Mouse (Mus musculus) midbrain, postnatal 0 days (tissue): ENCODE data around the gene Morf4l2. TPM values are rescaled to one million over a fixed set of nuclear protein-coding genes. Genes with fewer than 3 reads are reported as not detected.
A peak's percentile ranks its signal among the peaks of the same experiment; 100 is the strongest.
"Not testable (repeated sequence)": the region's sequence is repeated elsewhere in the genome, so short reads cannot be mapped to it uniquely, and the experiment has no call there.

Source experiments
- ATAC-seq: fragments of 200-750 bp; cut with Nextera tagmentation; 2 replicates; pipeline ENCODE4 v1.8.0; 2017; ENCODE audit warnings: moderate number of reproducible peaks, mild to moderate bottlenecking, moderate TSS enrichment, moderate library complexity; ENCODE audit not compliant: low FRiP score
- DNase-seq: peaks from one replicate; pipeline ENCODE4 v3.0.0-alpha.2; 2015; ENCODE audit warnings: low spot score
- H3K27ac ChIP-seq: fragments of 300-500 bp; sonication (generic); 2 replicates; pipeline ENCODE4 v1.5.1; 2014; ENCODE audit warnings: low read depth, mild to moderate bottlenecking, low read length, mixed read lengths
- H3K27me3 ChIP-seq: fragments of 300-500 bp; sonication (generic); 2 replicates; pipeline ENCODE4 v1.6.1; 2014; ENCODE audit warnings: low read length, control low read depth, mixed read lengths; ENCODE audit not compliant: insufficient read depth
- H3K36me3 ChIP-seq: fragments of 300-500 bp; sonication (generic); 2 replicates; pipeline ENCODE4 v1.6.1; 2014; ENCODE audit warnings: low read length, control low read depth, mixed read lengths; ENCODE audit not compliant: insufficient read depth
- H3K4me1 ChIP-seq: fragments of 300-500 bp; sonication (generic); 2 replicates; pipeline ENCODE4 v1.6.1; 2014; ENCODE audit warnings: mild to moderate bottlenecking, control low read depth, antibody characterized with exemption, low read length, mixed read lengths; ENCODE audit not compliant: insufficient read depth
- H3K4me2 ChIP-seq: fragments of 300-500 bp; sonication (generic); 2 replicates; pipeline ENCODE4 v1.6.1; 2014; ENCODE audit warnings: low read depth, mild to moderate bottlenecking, low read length, mixed read lengths; ENCODE audit not compliant: poor library complexity, severe bottlenecking
- H3K4me3 ChIP-seq: fragments of 300-500 bp; sonication (generic); 2 replicates; pipeline ENCODE4 v1.5.1; 2014; ENCODE audit warnings: low read depth, mild to moderate bottlenecking, low read length, moderate library complexity
- H3K9ac ChIP-seq: fragments of 300-500 bp; sonication (generic); replicated peaks from 2 replicates; pipeline ENCODE4 v1.6.1; 2014; ENCODE audit warnings: mild to moderate bottlenecking, low read length, moderate library complexity, mixed read lengths; ENCODE audit not compliant: poor library complexity, severe bottlenecking
- H3K9me3 ChIP-seq: fragments of 300-500 bp; sonication (generic); 2 replicates; pipeline ENCODE4 v1.6.1; 2016; ENCODE audit warnings: low read length, control low read depth
- CTCF ChIP-seq: IDR thresholded peaks from 2 replicates; pipeline ENCODE4 v1.5.1; 2016; ENCODE audit warnings: antibody characterized with exemption, mild to moderate bottlenecking
- WGBS: fragments of 180-500 bp; shearing (Covaris S2); extraction: QIAGEN DNeasy Blood & Tissue Kit; methylation state at CpG from one replicate; pipeline ENCODE4 v1.1.7; 2014; 5-methylcytosine and 5-hydroxymethylcytosine counted together
- polyA plus RNA-seq: library from polyadenylated mRNA; unstranded; fragments of >200 nt; fragmentation: Nextera tagmentation; extraction: Ambion mirVana; gene quantifications from 2 replicates; pipeline ENCODE4 v1.2.1, GENCODE M21; 2015
- total RNA-seq: library from RNA; depleted of rRNA; stranded (reverse); fragments of >200 nt; gene quantifications from 2 replicates; pipeline ENCODE4 v1.2.3, GENCODE M21; 2014

The Morf4l2 gene
- total and polyA plus RNA-seq, 2 experiments from 2014 or later: 355 to 621 TPM

DNA sequence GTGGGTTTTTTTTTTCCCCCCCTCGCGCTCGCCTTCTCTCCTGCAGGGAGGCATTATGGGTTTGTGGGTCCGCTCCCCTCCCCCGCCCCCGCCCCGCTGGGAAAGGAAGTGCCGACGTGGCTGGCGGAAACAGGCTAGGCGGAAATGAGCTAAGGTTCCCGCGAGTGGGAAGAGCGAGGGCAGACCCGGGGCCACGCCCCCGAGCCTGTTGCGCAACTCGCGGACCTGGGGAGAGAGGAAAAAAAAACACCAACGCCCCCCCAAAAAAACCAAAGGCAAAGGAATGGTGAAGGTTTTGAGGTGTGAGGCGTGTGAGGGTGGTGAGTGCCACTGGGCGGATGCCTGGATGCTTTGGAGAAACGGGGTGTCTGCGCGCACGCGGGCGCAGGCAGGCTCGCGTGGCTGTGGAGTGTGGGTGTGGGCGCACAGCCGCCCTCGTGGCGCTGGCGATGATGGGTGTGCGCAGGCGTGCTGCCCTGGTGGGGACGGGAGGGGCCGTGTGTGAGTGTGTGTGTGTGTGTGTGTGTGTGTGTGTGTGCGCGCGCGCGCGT lies 1.8 kb downstream of the Morf4l2 start:
- no peaks in the 10 kb centered on the region for H3K27me3 ChIP-seq
- H3K4me3 ChIP-seq: peak overlapping the region; percentile 39
- peak overlapping the region; percentile 44 for H3K9ac ChIP-seq
- DNase-seq (peak; percentile 85), ATAC-seq (peak; percentile 86)
- peak overlapping the region; percentile 44 for H3K4me2 ChIP-seq
- 35% methylated on average over 32 of the region's 46 CpGs for whole genome bisulfite sequencing
- H3K9me3 ChIP-seq: no peaks in the 10 kb centered on the region
- no peaks in the 10 kb centered on the region for H3K4me1 ChIP-seq
- H3K27ac ChIP-seq: peak overlapping the region; percentile 83
- no peak for TF ChIP-seq CTCF
- H3K36me3 ChIP-seq: no peaks in the 10 kb centered on the region

DNA sequence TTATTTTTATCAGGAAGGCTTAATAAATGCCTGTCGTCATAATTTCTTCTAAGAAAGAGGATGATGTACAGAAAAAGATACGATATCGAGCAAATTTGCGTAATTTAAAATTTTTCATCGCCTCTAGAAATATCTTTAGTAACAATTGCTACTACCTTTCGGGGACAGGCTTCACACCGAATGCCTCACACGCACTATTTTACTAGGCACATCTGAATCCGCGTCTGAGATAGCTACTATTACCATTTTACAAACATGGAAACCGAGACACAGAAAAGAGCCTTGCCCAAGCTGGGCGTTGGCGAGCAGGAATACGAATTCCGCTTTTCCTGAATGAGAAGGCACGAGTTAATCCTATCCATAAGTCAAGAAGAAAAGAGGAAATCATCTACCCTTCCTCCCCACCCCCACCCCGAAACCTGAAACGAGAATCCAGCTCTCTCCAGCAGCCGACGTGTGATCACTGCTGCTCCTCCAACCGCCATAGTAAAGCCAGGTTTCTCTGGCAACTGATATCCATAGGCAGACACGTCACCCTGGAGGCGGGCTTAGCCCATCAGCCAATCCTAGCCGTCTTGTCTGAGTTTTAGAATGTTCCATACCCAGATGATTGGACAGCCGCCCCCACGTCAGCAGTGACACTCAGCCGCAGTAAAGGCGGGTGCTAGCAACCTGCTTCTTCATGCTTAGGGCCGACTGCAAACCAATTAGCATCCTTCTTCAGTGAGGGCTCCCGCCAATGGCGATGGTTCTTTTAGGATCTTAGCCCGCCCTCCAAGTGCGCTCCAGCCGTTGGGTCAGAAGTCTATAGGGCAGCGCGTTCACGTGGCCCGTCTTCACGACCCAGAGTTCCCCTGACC lies 2.5 kb downstream of the Morf4l2 start:
- Histone ChIP-seq H3K4me2 (peak overlapping the region; percentile 9; the same call in 1 of the 2 replicates), H3K4me3 (peak overlapping the region; percentile 48), H3K27me3 (no peaks in the 10 kb centered on the region), H3K27ac (peak overlapping the region; percentile 87), H3K9ac (peak overlapping the region; percentile 72), H3K36me3 (no peaks in the 10 kb centered on the region), H3K9me3 (no peaks in the 10 kb centered on the region), H3K4me1 (no peaks in the 10 kb centered on the region)
- peak; percentile 98 for DNase-seq
- no peak for TF ChIP-seq CTCF
- peak; percentile 96 for ATAC-seq
- WGBS: 26% methylated on average over 39 of the region's 39 CpGs

DNA sequence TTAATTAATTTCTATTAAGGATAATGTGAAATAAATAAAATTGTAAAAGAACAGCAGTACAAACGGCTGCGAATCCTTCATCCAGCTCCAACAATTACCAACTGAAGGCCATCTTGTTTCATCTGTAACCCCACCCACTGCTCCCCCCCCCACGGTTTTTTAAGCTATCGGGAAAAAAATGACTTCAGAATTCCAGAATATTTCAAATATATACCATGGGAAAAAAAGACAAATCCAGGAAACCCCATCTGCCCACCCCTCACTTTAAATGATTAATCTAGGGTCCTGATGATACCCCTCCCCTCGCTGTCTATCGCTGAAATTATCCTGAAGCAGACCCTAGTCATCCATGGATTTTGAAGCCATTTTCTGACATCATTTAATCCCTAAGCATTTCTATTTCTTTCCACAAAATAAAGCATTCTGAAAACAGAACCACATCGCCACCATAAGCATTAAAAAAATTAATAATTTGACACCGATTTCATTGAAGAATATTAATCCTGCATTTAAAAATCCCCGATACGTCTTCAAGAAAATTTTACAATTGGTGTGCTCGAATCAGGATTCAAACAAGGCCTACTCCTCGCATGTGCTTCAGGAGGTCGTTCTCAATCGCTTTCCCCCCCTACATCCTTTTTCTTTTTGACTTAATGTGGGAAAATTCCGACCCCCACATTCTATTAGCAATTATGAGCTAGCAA lies 3.3 kb downstream of the Morf4l2 start:
- Histone ChIP-seq H3K27ac (peak overlapping the region; percentile 87), H3K27me3 (no peaks in the 10 kb centered on the region), H3K36me3 (no peaks in the 10 kb centered on the region), H3K4me2 (peak overlapping the region; percentile 37), H3K4me3 (peak overlapping the region; percentile 48), H3K9me3 (no peaks in the 10 kb centered on the region), H3K4me1 (no peaks in the 10 kb centered on the region), H3K9ac (peak overlapping the region; percentile 72)
- WGBS: 23% methylated on average over 15 of the region's 15 CpGs
- ATAC-seq (no peak), DNase-seq (peak; percentile 16)
- no peak for TF ChIP-seq CTCF

DNA sequence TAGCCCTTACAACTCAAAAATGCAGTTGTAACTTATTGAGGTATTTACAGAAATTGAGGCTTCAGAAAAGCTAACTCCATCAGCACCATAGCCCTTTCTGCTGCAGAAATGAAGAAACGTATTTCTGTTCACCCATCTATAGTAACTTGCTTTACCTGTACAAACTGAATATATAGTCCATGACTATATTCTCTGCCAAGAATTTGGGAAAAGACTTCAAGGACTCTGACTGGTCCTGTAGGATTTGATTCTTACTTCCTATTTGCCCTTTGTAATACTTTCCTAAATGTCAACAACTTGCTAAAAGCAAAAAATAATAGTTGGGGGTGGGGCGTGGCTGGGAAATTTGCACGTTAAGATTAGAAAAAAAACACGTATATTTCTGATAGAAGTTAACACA lies 11.5 kb downstream of the Morf4l2 start:
- ATAC-seq: no peak

DNA sequence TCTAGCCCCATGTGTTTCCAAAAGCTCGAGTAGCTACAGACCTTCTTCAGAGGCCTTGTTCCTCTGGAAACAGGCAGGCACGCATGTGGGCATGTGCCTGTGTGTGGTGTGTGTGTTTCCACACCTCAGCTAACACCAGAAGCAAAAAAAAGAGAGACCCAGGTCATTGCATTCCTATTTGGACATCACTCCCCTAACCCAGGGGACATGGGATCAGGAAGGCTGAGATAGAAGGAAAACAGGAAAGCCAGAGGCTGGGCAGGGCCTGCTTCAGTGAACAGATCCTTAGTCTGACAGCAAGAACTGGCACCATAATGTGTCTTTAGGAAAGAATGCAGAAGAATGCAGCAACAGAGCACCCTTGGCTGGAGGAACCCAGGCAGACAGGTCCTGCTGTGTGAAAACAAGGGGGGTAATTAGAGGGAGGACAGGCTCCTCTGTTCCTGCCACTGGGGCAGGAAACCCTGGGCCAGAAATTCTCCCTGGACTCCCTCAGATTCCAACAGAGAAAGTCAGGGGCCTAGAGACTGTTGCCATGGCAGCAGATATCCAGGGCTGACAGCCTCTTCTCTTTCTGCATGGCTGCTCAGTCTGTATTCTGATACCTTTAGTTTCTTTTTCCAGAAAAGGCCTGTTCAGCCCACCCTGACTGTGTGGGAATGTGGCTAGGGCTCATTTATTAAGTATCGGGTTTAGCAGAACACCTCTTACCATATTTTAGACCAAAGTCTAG lies 28.6 kb downstream of the Morf4l2 start:
- H3K9me3 ChIP-seq, H3K4me1 ChIP-seq, H3K4me3 ChIP-seq, DNase-seq, H3K9ac ChIP-seq, H3K4me2 ChIP-seq, H3K27me3 ChIP-seq, H3K36me3 ChIP-seq: not testable (repeated sequence)
- WGBS: 31% methylated on average over 2 of the region's 3 CpGs
- ATAC-seq: peak; percentile 84
- peak overlapping the region; percentile 43; the same call in 1 of the 2 replicates for H3K27ac ChIP-seq

More for the DNA sequence above, 11.5 kb downstream of the Morf4l2 start:
- no peak overlapping the region for H3K4me2 ChIP-seq
- TF ChIP-seq CTCF: no peak
- DNase-seq: no peak
- H3K9ac ChIP-seq: no peak overlapping the region
- 85% methylated on average over 4 of the region's 4 CpGs for WGBS
- no peaks in the 10 kb centered on the region for H3K4me1 ChIP-seq
- no peak overlapping the region for H3K4me3 ChIP-seq
- no peaks in the 10 kb centered on the region; the same call in 1 of the 2 replicates for H3K36me3 ChIP-seq
- H3K27me3 ChIP-seq: no peaks in the 10 kb centered on the region
- no peak overlapping the region for H3K27ac ChIP-seq
- no peaks in the 10 kb centered on the region for H3K9me3 ChIP-seq
